Mouse (Mus musculus) heart, postnatal 25 days (tissue): ENCODE results near the gene Cdc25b. TPM values are rescaled to one million over a fixed set of nuclear protein-coding genes. Genes with fewer than 3 reads are reported as not detected.
A peak's percentile ranks its signal among the peaks of the same experiment; 100 is the strongest.
"Not testable (repeated sequence)": the region's sequence is repeated elsewhere in the genome, so short reads cannot be mapped to it uniquely, and the experiment has no call there.

Experiments
- DNase-seq: peaks from one replicate; pipeline ENCODE4 v3.0.0; 2022; ENCODE audit warnings: low spot score
- intact Hi-C: fragments of 180-260 bp; cut with DNase I; formaldehyde crosslinking; loops from one replicate; pipeline ENCODE4 v1.15.1; 2025
- total RNA-seq, 2 experiments: library from RNA; stranded (reverse); gene quantifications; 2 replicates each; pipeline ENCODE4 v1.2.3; 2021

Gene Cdc25b
- total RNA-seq, 2 experiments from 2014 or later, result 6.1 to 8.1 TPM

GRCm38 (mm10) chr2:131215941-131216858 is 29.5 kb downstream of the Cdc25b start:
- intact Hi-C loops, result loop anchor here (2.0 kb wide), 1 partner anchor 19 kb away; the partner anchor contains the start of gene Mavs

DNA sequence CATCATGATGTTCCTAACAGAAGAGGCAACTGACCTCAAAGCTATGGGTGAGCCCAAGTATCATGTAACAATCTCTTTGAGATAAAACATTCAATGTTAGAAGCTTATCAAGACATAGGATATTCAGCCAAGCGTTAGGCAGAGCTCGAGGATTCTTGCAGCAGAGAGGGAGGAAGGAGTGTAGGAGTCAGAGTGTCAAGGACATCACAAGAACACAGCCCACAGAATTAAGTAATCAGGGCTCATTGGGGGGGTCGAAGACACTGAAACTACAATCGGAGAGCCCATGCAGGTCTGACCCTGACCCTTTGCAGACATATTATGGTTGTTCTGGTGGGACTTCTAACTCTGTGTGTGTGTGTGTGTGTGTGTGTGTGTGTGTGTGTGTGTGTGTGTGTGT is 33.3 kb downstream of the Cdc25b start:
- intact Hi-C loops, result no loop called here
- DNase-seq, result no peak

More at GRCm38 (mm10) chr2:131215941-131216858, 29.5 kb downstream of the Cdc25b start:
- DNase-seq, result peak; percentile 34

DNA sequence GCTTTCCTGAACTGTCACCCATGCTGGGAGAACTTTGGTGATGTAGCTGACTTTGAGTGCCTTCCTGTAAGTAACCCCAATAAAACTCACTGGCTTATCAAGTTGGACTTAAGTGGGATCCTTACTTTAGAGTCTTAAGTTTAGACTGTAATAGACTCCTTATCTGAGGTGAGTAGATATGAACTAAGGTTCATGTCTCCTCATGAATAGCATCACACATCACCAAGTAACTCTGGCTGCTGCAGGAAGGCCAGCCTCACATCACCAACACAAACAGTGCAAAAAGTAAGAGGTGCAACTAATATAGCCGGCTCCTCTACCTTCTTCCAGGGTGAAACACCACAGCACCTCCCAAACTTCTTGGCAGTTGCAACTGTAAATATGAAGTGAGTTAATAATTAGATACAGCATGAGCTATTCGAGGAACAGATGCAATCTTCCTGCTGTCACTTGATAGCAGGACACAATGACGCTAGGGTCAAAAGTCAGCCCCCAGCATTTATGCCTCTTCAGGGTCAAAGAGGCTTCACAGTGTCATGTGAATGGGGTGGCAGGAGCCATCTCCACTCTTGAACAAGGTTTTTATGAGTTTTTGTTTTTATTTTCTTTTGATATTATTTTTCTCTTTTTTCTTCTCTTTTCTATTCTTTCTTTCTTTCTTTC is 35.2 kb downstream of the Cdc25b start:
- DNase-seq, result no peak
- intact Hi-C loops, result no loop called here

- intact Hi-C loops, result no loop called here
- no peak for DNase-seq
These were observed 35.8 kb downstream of the Cdc25b start for GRCm38 (mm10) chr2:131222562-131222961.

DNA sequence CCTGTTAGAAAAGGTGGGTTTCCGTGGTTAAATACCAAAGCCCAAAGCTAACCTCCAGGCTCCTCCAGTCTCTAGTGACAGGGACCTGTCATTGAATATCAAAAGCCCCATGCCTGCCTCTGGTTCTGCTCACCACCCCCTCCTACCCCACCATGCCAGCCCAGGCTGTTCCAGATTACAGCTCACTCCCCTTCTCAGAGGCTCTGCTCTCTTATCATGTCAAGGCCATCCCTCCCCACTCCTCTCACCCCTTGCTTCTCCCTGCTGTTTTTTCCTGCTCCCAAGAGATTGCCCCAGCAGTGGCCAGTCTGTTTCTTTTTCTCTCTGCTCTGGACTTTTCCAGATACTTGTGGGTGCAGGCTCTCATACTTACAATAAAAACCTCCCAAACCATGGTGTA is 36.8 kb downstream of the Cdc25b start:
- intact Hi-C loops, result no loop called here
- DNase-seq, result no peak

- intact Hi-C loops, result no loop called here
- no peak for DNase-seq
These were observed 38.4 kb downstream of the Cdc25b start for GRCm38 (mm10) chr2:131225178-131225577.

DNA sequence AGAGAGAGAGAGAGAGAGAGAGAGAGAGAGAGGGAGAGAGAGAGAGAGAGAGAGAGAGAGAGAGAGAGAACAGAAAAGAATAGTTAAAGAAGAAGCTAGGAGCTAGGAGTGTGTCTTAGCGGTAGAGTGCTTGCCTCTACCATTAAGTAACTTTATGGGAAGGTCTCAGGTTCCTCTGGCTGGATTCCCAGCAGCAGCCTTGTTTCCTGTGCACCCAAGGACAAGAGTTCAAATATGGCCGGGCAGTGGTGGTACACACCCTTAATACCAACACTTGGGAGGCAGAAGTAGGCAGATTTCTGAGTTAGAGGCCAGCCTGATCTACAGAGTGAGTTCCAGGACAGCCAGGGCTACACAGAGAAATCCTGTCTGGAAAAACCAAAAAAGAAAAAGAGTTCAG is 39.9 kb downstream of the Cdc25b start:
- intact Hi-C loops, DNase-seq: not testable (repeated sequence)

DNA sequence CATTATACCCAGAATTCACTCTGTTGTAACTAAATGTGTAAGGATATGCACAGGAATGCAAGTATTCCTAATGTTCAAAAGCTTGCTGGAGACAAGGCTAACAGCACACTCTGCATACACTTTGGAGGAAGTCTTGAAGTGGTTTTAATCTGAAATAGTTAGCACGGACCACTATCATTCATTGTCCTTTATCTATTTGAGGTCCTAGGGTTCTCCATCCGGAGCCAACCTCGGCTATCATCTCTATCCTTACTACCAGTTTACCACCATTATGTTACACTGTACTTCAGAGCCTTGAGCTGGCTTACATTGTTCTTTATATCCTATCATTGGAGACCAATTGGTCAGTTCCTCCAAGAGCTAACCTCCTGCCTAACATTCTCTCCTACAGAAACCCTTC is 40.5 kb downstream of the Cdc25b start:
- intact Hi-C loops, result no loop called here
- DNase-seq, result no peak

- intact Hi-C loops, result no loop called here
- no peak for DNase-seq
These were observed 45.8 kb downstream of the Cdc25b start for GRCm38 (mm10) chr2:131232558-131232957.

- intact Hi-C loops, result loop anchor here (2.0 kb wide), 1 partner anchor 17 kb away; no protein-coding TSS in a partner anchor
- DNase-seq, result peak; percentile 95
These were observed 46.8 kb downstream of the Cdc25b start, which contains the start of gene Mavs for GRCm38 (mm10) chr2:131233307-131234126. Gene Mavs, plus strand, starts transcription at chr2:131234063.

DNA sequence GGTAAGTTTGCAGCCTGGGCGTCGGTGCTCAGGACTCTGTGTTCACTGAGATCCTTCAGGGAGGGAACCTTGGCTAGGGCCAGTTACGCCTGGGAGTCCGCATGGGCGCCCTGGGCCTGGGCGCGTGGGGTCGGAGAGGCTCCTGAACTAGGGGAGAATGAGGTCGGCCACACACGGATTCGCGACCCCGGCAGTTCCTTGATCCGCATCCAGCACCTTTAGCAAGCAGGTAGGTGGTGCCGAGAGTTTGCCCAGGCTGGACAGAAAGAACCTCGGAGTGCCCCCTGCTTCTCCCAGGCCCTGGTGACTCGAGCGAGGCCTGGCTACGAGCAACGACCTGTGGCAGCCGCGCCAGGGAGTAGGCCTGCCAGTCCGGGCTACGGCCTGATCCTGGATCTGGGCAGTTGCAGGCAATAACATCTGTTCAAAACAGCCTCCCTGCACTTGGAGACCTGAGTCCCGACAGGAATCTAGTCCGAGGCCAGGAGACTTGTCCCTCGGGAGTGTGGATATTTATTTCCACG is 47.4 kb downstream of the Cdc25b start:
- intact Hi-C loops, result loop anchor here (2.0 kb wide), 1 partner anchor 17 kb away; no protein-coding TSS in a partner anchor
- DNase-seq, result no peak

GRCm38 (mm10) chr2:131234970-131235635 is 48.4 kb downstream of the Cdc25b start:
- intact Hi-C loops, result loop anchor here (2.0 kb wide), 1 partner anchor 18 kb away; no protein-coding TSS in a partner anchor
- no peak for DNase-seq

- DNase-seq, result no peak
- intact Hi-C loops, result no loop called here
These were observed 55.4 kb downstream of the Cdc25b start for GRCm38 (mm10) chr2:131242180-131242579.

DNA sequence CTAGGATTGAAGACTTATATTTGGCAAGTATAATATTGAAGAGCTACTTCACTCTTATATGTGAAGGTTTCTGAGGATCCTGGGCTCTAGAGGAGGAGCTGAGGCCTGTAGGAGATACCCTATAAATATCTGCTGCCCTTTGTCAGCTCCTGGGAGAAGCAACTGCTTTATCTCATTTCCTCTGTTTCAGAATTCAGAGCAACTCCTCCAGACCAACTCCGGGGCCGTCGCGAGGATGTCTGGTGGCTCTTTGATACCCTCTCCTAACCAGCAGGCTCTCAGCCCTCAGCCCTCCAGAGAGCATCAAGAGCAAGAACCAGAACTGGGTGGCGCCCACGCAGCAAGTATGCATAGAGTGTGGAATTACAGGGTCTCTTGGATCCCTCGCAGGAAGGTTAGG is 56.2 kb downstream of the Cdc25b start:
- no peak for DNase-seq
- intact Hi-C loops, result no loop called here

Other genes starting within 250 kb of the Cdc25b start
- gene Gfra4, start 143.9 kb upstream of the Cdc25b start, total RNA-seq, result 1 to 10 TPM; 6.6 to 7.0 TPM
- gene Adam33, start 123.1 kb upstream of the Cdc25b start, total RNA-seq, result 1 to 10 TPM in 1 of 2 experiments, under 1 TPM in 1; 0.99 to 2.3 TPM
- 1 to 10 TPM; 1.6 to 2.2 TPM for gene Siglec1, start 100.2 kb upstream of the Cdc25b start, total RNA-seq
- 10 to 100 TPM; 32.5 to 43.1 TPM for gene Hspa12b, start 59.7 kb upstream of the Cdc25b start, total RNA-seq
- not detected for gene Gm11037, start 53.5 kb upstream of the Cdc25b start, total RNA-seq
- gene 1700037H04Rik, start 26.9 kb upstream of the Cdc25b start, total RNA-seq, result 10 to 100 TPM; 11.5 to 12.2 TPM
- gene Cenpb, start 6.9 kb upstream of the Cdc25b start, total RNA-seq, result 10 to 100 TPM; 76.6 to 80.9 TPM
- 1 to 10 TPM; 7.1 to 8.7 TPM for gene Spef1, start 333 bp downstream of the Cdc25b start, total RNA-seq
- gene Ap5s1, start 20.1 kb downstream of the Cdc25b start, total RNA-seq, result 10 to 100 TPM; 34.4 to 42.7 TPM
- gene Mavs, start 47.1 kb downstream of the Cdc25b start, total RNA-seq, result 10 to 100 TPM; 69.3 to 69.9 TPM
- 10 to 100 TPM; 22.4 to 25.0 TPM for gene Pank2, start 75.5 kb downstream of the Cdc25b start, total RNA-seq
- gene Rnf24, start 165.9 kb downstream of the Cdc25b start, total RNA-seq, result 1 to 10 TPM; 3.6 to 3.9 TPM